11 mouse cellular contexts compared by ENCODE assay signal in genomic region chr11:88713479-88713878, GRCm38 (mm10). TPM values are rescaled to one million over a fixed set of nuclear protein-coding genes. Genes with fewer than 3 reads are reported as not detected.
DNase-seq lines count a peak whose midpoint lies in the region; ATAC-seq and TF ChIP-seq lines count a peak whose summit lies in the region.
"Had no signal": no experiment of that assay in that cellular context is flagged by ENCODE, and none has a peak within 500 bp of the region (broad histone marks: within the 10 kb centered on the region; RNA-seq: fewer than 3 reads in every experiment).

No protein-coding gene starts in this region.

- DNase-seq in Muller cell, postnatal 12 days (ENCODE audit: inconsistent ontology term) = peak; percentile 68
- no peak for DNase-seq in hindbrain, embryonic 14.5 days (ENCODE audit: low spot score)
- DNase-seq in layer of hippocampus, postnatal 25 days (ENCODE audit: extremely low spot score in 1 of 2, low spot score in 1 of 2) = no peak
- no peak for DNase-seq in left cerebral cortex, adult 2 months (ENCODE audit: extremely low spot score in 1 of 2, low spot score in 2 of 2)
- DNase-seq in ovary, postnatal 10 days (ENCODE audit: low spot score) = no peak
- DNase-seq: cerebellum, adult 18-20 months; lung, embryonic 14.5 days; thymus, adult 18-20 months had no signal

- H3K27ac ChIP-seq in embryonic facial prominence, embryonic 13.5 days = no peak overlapping the region
- no peak overlapping the region for H3K27ac ChIP-seq in hindbrain, embryonic 14.5 days
- no peak overlapping the region for H3K27ac ChIP-seq in midbrain, embryonic 16.5 days (ENCODE audit: low read length)
- H3K27ac ChIP-seq in left cerebral cortex, adult 2 months = no peak overlapping the region

- WGBS in embryonic facial prominence, embryonic 13.5 days = 49% methylated on average over 9 of the region's 9 CpGs
- WGBS in hindbrain, embryonic 14.5 days = 24% methylated on average over 9 of the region's 9 CpGs
- 29% methylated on average over 9 of the region's 9 CpGs for WGBS in midbrain, embryonic 16.5 days

- H3K27me3 ChIP-seq in embryonic facial prominence, embryonic 13.5 days = no peaks in the 10 kb centered on the region
- H3K27me3 ChIP-seq in hindbrain, embryonic 14.5 days (ENCODE audit: control insufficient read depth, insufficient read depth, low read length) = no peaks in the 10 kb centered on the region
- H3K27me3 ChIP-seq in midbrain, embryonic 16.5 days (ENCODE audit: control insufficient read depth, insufficient read depth, low read depth, low read length) = no peaks in the 10 kb centered on the region

- peaks cover 30% of the 10 kb centered on the region for H3K4me1 ChIP-seq in embryonic facial prominence, embryonic 13.5 days
- peaks cover 50% of the 10 kb centered on the region for H3K4me1 ChIP-seq in hindbrain, embryonic 14.5 days (replicated peaks; ENCODE audit: control insufficient read depth, insufficient read depth, low read length)
- H3K4me1 ChIP-seq in midbrain, embryonic 16.5 days (ENCODE audit: control insufficient read depth, insufficient read depth, low read length) = peaks cover 46% of the 10 kb centered on the region

- intact Hi-C loops in left cerebral cortex, adult 2 months (cut with DNase I) = no loop called here

- H3K9me3 ChIP-seq in embryonic facial prominence, embryonic 13.5 days = no peaks in the 10 kb centered on the region
- H3K9me3 ChIP-seq in hindbrain, embryonic 14.5 days (ENCODE audit: control insufficient read depth, low read length) = no peaks in the 10 kb centered on the region
- no peaks in the 10 kb centered on the region for H3K9me3 ChIP-seq in midbrain, embryonic 16.5 days (replicated peaks; ENCODE audit: control insufficient read depth, low read length, poor library complexity, severe bottlenecking)

- peaks cover 40% of the 10 kb centered on the region for H3K36me3 ChIP-seq in embryonic facial prominence, embryonic 13.5 days
- peaks cover 46% of the 10 kb centered on the region for H3K36me3 ChIP-seq in hindbrain, embryonic 14.5 days (replicated peaks; ENCODE audit: control insufficient read depth, insufficient read depth)
- H3K36me3 ChIP-seq in midbrain, embryonic 16.5 days (ENCODE audit: control insufficient read depth, insufficient read depth, low read length) = peaks cover 6% of the 10 kb centered on the region

- ATAC-seq in embryonic facial prominence, embryonic 13.5 days (ENCODE audit: insufficient number of reproducible peaks, insufficient read depth, low FRiP score, low TSS enrichment, low read depth) = no peak
- ATAC-seq in hindbrain, embryonic 14.5 days (ENCODE audit: low FRiP score) = no peak
- no peak for ATAC-seq in midbrain, embryonic 16.5 days
- no peak for ATAC-seq in megakaryocyte-erythroid progenitor cell, adult 5-6 weeks (replicated peaks; ENCODE audit: low FRiP score, low TSS enrichment, poor library complexity, severe bottlenecking)

- peak overlapping the region; percentile 92; the same call in 1 of the 2 replicates for H3K4me2 ChIP-seq in embryonic facial prominence, embryonic 13.5 days
- H3K4me2 ChIP-seq in hindbrain, embryonic 14.5 days (replicated peaks) = peak overlapping the region; percentile 95
- H3K4me2 ChIP-seq in midbrain, embryonic 16.5 days (ENCODE audit: low read length) = peak overlapping the region; percentile 92
- H3K4me2 ChIP-seq: lung, embryonic 14.5 days had no signal

- TF ChIP-seq CTCF in left cerebral cortex, adult 2 months (IDR thresholded peaks at IDR 0.05) = no peak

- 0 out of 2 replicates have a peak overlapping the region, but pooled peaks have one; percentile 3 for H3K4me3 ChIP-seq in embryonic facial prominence, embryonic 13.5 days
- peak overlapping the region; percentile 94 for H3K4me3 ChIP-seq in hindbrain, embryonic 14.5 days (replicated peaks; ENCODE audit: low read length)
- H3K4me3 ChIP-seq in midbrain, embryonic 16.5 days (ENCODE audit: low read depth, low read length) = peak overlapping the region; percentile 17
- no peak overlapping the region for H3K4me3 ChIP-seq in left cerebral cortex, adult 2 months

- H3K9ac ChIP-seq in embryonic facial prominence, embryonic 13.5 days = no peak overlapping the region
- peak overlapping the region; percentile 97 for H3K9ac ChIP-seq in hindbrain, embryonic 14.5 days
- H3K9ac ChIP-seq in midbrain, embryonic 16.5 days (ENCODE audit: low read depth, low read length) = peak overlapping the region; percentile 33
- H3K9ac ChIP-seq: lung, embryonic 14.5 days had no signal

RNA-seq across cellular contexts. Expression of gene Msi2, which starts 4.8 kb away (rescaled TPM):
- 18.7 and 19.0 TPM in 2 replicates for polyA plus RNA-seq in embryonic facial prominence, embryonic 13.5 days (2015; fragmentation: Nextera tagmentation; extraction: Ambion mirVana)
- polyA plus RNA-seq in hindbrain, embryonic 14.5 days (2014; fragmentation: Nextera tagmentation; extraction: Ambion mirVana) = 22.4 and 26.5 TPM in 2 replicates
- 29.4 and 32.8 TPM in 2 replicates for polyA plus RNA-seq in midbrain, embryonic 16.5 days (2015; fragmentation: Nextera tagmentation; extraction: Ambion mirVana)
- 89.1 and 92.4 TPM in 2 replicates for total RNA-seq in megakaryocyte-erythroid progenitor cell, adult 5-6 weeks (2014; fragmentation: Nextera tagmentation)
- total RNA-seq in megakaryocyte-erythroid progenitor cell, adult 5-6 weeks (2017) = 111 and 162 TPM in 2 replicates
- total RNA-seq in layer of hippocampus, postnatal 25 days (2021) = 10 to 100 TPM; 89.4 to 90.0 TPM
- 100 to 1,000 TPM; 126 to 140 TPM for total RNA-seq in left cerebral cortex, adult 2 months (2021)
